Mouse (Mus musculus) testis, adult 2 months (tissue): ENCODE results near the gene Tspo.

Experiments used
- CTCF ChIP-seq: fragments of 200-500 bp; IDR thresholded peaks from 2 replicates; pipeline ENCODE4 v1.5.1; 2012; ENCODE audit warnings: low read depth, mild to moderate bottlenecking, inconsistent platforms, low read length, moderate library complexity; ENCODE audit not compliant: control insufficient read depth, insufficient read depth, insufficient replicate concordance
- POLR2A ChIP-seq: fragments of 200-500 bp; IDR thresholded peaks from 2 replicates; pipeline ENCODE4 v1.6.1; 2012; ENCODE audit warnings: low read depth, mild to moderate bottlenecking, inconsistent platforms, low read length, moderate library complexity; ENCODE audit not compliant: control insufficient read depth

DNA sequence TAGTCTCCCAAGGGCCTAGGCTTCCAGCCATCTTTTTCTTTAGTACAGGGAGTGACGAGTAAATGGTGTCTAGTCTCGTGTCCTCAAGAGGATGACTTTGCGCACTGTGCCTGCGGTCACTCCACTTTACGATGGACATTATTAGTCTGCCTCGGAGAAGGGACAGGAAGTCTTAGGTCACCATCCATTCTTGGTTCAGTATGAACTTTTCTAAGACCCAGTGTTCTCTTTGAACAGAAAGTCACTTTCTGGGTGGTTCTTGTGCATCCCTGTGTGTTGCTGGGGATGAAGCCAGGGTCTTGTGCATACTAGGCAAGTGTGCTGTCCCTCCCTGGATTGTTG is 27.5 kb upstream of the Tspo start:
- TF ChIP-seq POLR2A (no peak), CTCF (no peak)
